Mouse (Mus musculus): Measurements from ENCODE around the gene Cfap97d2. TPM values are rescaled to one million over a fixed set of nuclear protein-coding genes. Genes with fewer than 3 reads are reported as not detected.

The Cfap97d2 gene
- not detected in 2 replicates for polyA plus RNA-seq (2015; fragmentation: Nextera tagmentation; extraction: Ambion mirVana)

DNA sequence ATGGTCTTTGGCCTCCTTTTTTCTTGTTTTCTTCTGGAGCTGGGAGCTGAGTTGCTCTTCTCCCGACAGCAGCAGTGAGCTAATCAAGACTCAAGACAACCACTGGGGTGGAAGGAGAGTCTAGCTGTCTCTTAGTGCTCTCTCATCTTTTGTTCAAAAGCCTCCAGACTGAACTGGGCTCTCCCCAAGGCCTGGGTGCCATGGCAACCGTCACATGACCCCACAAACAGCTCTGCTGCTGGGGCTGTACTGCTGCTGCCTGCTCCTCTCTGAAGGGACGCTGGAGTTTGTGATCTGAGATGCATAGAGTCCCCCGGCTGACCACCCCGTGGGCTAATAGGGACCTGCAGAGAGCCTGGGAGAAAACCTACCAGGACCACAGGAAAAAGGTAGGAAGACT, at the start of gene Cfap97d2:
Gene Cfap97d2 (plus strand): TSS at position 222 of the 400 bp plus-strand sequence.
- H3K4me2 ChIP-seq (replicated peaks; ENCODE audit: low read depth), result no peak within 1 kb of the TSS
- H3K9ac ChIP-seq (ENCODE audit: low read depth, low read length), result no peak within 1 kb of the TSS

DNA sequence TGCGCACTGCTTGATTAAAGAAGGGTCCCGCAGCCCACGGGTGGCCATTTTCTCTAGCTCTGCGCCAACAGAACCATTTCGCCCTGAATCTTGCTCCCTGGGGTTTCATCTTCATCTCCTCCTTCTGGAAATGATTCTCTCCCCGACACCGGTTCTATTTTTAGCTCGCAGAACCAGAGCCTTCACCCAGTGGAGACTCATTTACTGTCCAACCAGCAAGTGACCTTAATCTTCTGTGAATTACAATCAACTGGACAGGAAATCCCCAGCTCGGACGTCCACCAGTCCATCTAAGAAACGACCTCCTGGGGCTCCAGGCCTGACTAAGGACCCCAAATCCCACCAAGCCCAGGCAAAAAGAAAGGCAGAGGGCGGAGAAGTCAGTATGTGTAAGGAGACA, 48.2 kb upstream of the Cfap97d2 start:
- H3K4me2 ChIP-seq (replicated peaks; ENCODE audit: low read depth), result no peak overlapping the region
- no peak overlapping the region for H3K9ac ChIP-seq (ENCODE audit: low read depth, low read length)
- no peaks in the 10 kb centered on the region for H3K9me3 ChIP-seq (ENCODE audit: control insufficient read depth)
- ATAC-seq, result no peak
- no peak overlapping the region for H3K27ac ChIP-seq (ENCODE audit: low read depth, low read length)
- no peak for TF ChIP-seq CTCF (IDR thresholded peaks at IDR 0.05; ENCODE audit: low read depth)
- H3K36me3 ChIP-seq (ENCODE audit: control insufficient read depth, insufficient read depth), result no peaks in the 10 kb centered on the region; the same call in 1 of the 2 replicates
- WGBS, result 79% methylated on average over 12 of the region's 12 CpGs
- H3K4me3 ChIP-seq (ENCODE audit: low read depth, low read length), result no peak overlapping the region
- no peaks in the 10 kb centered on the region for H3K27me3 ChIP-seq (replicated peaks; ENCODE audit: control insufficient read depth, insufficient read depth, low read length)
- no peaks in the 10 kb centered on the region for H3K4me1 ChIP-seq (replicated peaks; ENCODE audit: control insufficient read depth, insufficient read depth, low read length)

More for the DNA sequence above, at the start of gene Cfap97d2:
- H3K27me3 ChIP-seq (replicated peaks; ENCODE audit: control insufficient read depth, insufficient read depth, low read length), result no peaks in the 10 kb centered on the region
- no peak for ATAC-seq
- H3K27ac ChIP-seq (ENCODE audit: low read depth, low read length), result no peak within 1 kb of the TSS
- 26% methylated on average over 5 of the region's 5 CpGs for WGBS
- no peaks in the 10 kb centered on the region for H3K36me3 ChIP-seq (ENCODE audit: control insufficient read depth, insufficient read depth)
- H3K4me3 ChIP-seq (ENCODE audit: low read depth, low read length), result no peak within 1 kb of the TSS
- H3K4me1 ChIP-seq (replicated peaks; ENCODE audit: control insufficient read depth, insufficient read depth, low read length), result no peaks in the 10 kb centered on the region; the same call in 1 of the 2 replicates
- H3K9me3 ChIP-seq (ENCODE audit: control insufficient read depth), result no peaks in the 10 kb centered on the region
- no peak for TF ChIP-seq CTCF (IDR thresholded peaks at IDR 0.05; ENCODE audit: low read depth)

DNA sequence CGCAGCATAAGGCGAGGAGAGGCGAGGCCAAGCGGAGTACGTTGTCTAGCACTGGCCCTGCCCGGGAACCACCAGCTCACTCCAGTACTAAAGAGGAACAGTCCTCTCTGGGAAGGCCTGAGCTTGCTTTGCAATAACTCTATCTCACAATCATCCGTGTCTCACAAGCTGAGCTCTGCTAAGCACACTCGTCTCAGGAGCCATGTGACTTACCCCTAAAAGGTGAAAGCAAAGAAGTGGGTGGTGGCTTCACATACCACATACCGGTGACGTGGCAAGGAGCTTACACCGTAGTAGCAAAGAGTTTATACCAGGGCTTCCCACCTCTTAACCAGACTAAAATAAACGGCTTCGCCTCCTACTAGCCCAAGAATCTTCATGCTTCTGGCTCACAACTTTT, 45.4 kb upstream of the Cfap97d2 start:
- no peak for TF ChIP-seq CTCF (IDR thresholded peaks at IDR 0.05; ENCODE audit: low read depth)
- H3K36me3 ChIP-seq (ENCODE audit: control insufficient read depth, insufficient read depth), result no peaks in the 10 kb centered on the region; the same call in 1 of the 2 replicates
- 75% methylated on average over 13 of the region's 13 CpGs for WGBS
- H3K4me3 ChIP-seq (ENCODE audit: low read depth, low read length), result no peak overlapping the region
- no peaks in the 10 kb centered on the region for H3K9me3 ChIP-seq (ENCODE audit: control insufficient read depth)
- H3K27me3 ChIP-seq (replicated peaks; ENCODE audit: control insufficient read depth, insufficient read depth, low read length), result no peaks in the 10 kb centered on the region
- H3K4me2 ChIP-seq (replicated peaks; ENCODE audit: low read depth), result no peak overlapping the region
- no peak overlapping the region for H3K27ac ChIP-seq (ENCODE audit: low read depth, low read length)
- no peak overlapping the region for H3K9ac ChIP-seq (ENCODE audit: low read depth, low read length)
- no peaks in the 10 kb centered on the region for H3K4me1 ChIP-seq (replicated peaks; ENCODE audit: control insufficient read depth, insufficient read depth, low read length)
- ATAC-seq, result no peak

DNA sequence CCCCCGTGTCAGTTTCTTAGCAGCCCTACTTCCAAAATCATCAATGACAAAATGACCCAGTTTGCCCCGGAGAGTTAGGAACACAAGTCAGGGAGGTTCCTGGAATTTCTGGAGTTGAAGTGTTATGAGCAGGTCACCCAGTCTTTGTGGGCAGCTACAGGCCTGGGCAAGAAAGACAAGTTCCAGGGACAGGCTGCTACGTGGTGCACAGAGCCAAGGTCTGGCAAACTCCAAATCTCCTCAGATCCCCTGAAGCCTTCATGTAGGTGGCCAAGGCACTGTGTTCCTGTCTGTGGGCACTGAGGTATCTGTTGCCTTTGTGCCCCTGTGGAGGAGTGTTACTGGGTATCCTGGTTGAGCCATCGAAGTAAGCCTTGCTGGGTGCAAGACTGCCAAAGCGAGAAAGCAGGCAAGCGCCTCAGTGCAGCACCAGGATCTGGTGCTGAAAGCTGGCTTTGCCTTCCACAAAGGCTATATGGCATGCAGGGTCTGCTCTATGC, 40.9 kb upstream of the Cfap97d2 start:
- Histone ChIP-seq H3K9me3 (ENCODE audit: control insufficient read depth) (no peaks in the 10 kb centered on the region), H3K4me1 (replicated peaks; ENCODE audit: control insufficient read depth, insufficient read depth, low read length) (peaks cover 8% of the 10 kb centered on the region; the same call in 1 of the 2 replicates), H3K27ac (ENCODE audit: low read depth, low read length) (no peak overlapping the region), H3K4me2 (replicated peaks; ENCODE audit: low read depth) (no peak overlapping the region), H3K9ac (ENCODE audit: low read depth, low read length) (no peak overlapping the region), H3K36me3 (ENCODE audit: control insufficient read depth, insufficient read depth) (no peaks in the 10 kb centered on the region; the same call in 1 of the 2 replicates), H3K27me3 (replicated peaks; ENCODE audit: control insufficient read depth, insufficient read depth, low read length) (no peaks in the 10 kb centered on the region), H3K4me3 (ENCODE audit: low read depth, low read length) (no peak overlapping the region)
- no peak for TF ChIP-seq CTCF (IDR thresholded peaks at IDR 0.05; ENCODE audit: low read depth)
- WGBS, result 85% methylated on average over 6 of the region's 6 CpGs
- no peak for ATAC-seq

DNA sequence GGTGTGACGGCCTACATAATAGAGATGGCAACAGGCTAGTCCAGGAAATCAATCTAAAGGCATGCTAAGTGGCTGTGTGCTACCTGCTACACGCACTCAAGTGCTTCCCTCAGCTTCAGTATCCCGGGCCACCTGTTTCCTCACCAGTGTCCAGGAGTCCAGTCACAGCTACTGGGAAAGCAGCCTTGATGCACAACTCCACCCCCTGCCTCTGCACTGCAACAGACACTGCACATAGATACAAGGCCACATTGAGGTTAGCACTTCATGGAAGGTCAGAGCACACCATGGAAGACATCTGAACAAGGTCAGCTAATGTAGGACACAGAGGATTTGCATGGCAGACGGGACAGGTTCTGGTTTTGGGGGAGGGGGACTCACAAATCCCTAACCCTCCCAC, 40.2 kb upstream of the Cfap97d2 start:
- 77% methylated on average over 4 of the region's 4 CpGs for WGBS
- Histone ChIP-seq H3K9ac (ENCODE audit: low read depth, low read length) (no peak overlapping the region), H3K4me3 (ENCODE audit: low read depth, low read length) (no peak overlapping the region), H3K27ac (ENCODE audit: low read depth, low read length) (no peak overlapping the region), H3K4me2 (replicated peaks; ENCODE audit: low read depth) (no peak overlapping the region), H3K27me3 (replicated peaks; ENCODE audit: control insufficient read depth, insufficient read depth, low read length) (no peaks in the 10 kb centered on the region), H3K36me3 (ENCODE audit: control insufficient read depth, insufficient read depth) (no peaks in the 10 kb centered on the region; the same call in 1 of the 2 replicates), H3K4me1 (replicated peaks; ENCODE audit: control insufficient read depth, insufficient read depth, low read length) (peaks cover 8% of the 10 kb centered on the region; the same call in 1 of the 2 replicates), H3K9me3 (ENCODE audit: control insufficient read depth) (no peaks in the 10 kb centered on the region)
- no peak for TF ChIP-seq CTCF (IDR thresholded peaks at IDR 0.05; ENCODE audit: low read depth)
- no peak for ATAC-seq

DNA sequence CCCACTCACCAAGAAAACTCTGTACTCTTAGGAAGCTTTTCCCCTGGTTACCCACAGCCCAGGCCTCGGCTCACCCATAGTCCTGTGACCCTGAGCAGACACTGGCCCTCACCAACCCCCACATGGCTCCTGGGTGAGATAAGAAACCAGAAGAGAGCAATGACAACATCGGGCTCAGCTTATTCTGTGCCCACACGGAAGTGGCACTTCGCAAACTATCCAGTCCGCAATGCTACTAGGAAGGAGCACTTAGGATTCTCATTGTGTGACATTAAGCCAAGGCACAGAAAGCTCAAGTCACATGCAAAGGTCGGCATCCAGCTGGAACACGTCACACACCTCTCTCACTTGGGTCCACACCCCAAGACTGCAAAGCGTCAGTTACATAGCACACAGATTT, 39.7 kb upstream of the Cfap97d2 start:
- Histone ChIP-seq H3K4me3 (ENCODE audit: low read depth, low read length) (no peak overlapping the region), H3K9ac (ENCODE audit: low read depth, low read length) (no peak overlapping the region), H3K27ac (ENCODE audit: low read depth, low read length) (no peak overlapping the region), H3K4me2 (replicated peaks; ENCODE audit: low read depth) (no peak overlapping the region), H3K36me3 (ENCODE audit: control insufficient read depth, insufficient read depth) (no peaks in the 10 kb centered on the region; the same call in 1 of the 2 replicates), H3K4me1 (replicated peaks; ENCODE audit: control insufficient read depth, insufficient read depth, low read length) (peaks cover 8% of the 10 kb centered on the region; the same call in 1 of the 2 replicates), H3K27me3 (replicated peaks; ENCODE audit: control insufficient read depth, insufficient read depth, low read length) (no peaks in the 10 kb centered on the region), H3K9me3 (ENCODE audit: control insufficient read depth) (no peaks in the 10 kb centered on the region)
- no peak for TF ChIP-seq CTCF (IDR thresholded peaks at IDR 0.05; ENCODE audit: low read depth)
- ATAC-seq, result no peak
- 62% methylated on average over 8 of the region's 8 CpGs for WGBS
